Comparison of ENCODE assay signal across 9 mouse cellular contexts in the genomic region with DNA sequence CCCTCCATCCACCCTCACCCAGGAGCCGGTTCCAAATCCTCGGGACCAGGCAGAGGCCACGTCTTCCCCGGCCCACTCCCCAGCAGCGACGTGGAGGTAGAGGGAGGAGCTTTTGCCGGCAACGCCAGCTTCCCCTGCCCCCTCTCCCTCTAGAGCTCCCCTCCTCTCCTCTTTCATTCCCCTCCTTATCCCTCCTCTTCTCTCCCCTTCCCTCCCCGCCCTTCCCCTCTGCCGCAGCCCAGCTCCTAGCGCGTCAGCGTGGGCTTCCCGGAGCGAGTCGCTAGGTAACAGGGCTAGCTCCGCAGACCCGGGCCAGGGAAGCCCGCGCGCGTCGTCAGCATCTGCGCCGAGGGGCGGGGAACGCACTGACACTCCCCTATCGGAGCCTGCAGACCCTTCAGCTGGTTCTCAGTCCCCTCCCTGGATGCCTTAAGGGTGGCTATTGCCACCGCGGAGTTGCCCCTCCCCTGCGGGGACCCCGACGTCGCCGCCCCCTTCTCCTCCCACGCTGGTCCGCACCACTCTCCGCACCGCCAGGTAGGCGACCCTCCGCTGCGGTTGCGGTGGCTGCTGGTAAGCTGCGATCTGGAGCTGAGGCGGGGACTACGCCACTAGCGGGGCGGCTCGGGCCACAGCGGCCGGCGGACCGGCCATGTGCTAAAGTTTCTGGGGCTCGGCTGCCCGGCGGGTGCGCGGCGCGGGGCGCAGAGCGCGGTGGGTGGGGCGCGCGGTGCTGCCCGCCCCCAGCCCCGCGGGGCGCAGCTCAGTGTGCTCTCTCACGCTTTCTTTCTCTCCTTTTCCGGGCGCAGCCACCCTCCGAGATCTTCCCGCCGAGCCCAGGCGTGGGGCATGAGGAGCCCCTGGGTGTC. TPM values are rescaled to one million over a fixed set of nuclear protein-coding genes. Genes with fewer than 3 reads are reported as not detected.
DNase-seq lines count a peak whose midpoint lies in the region; ATAC-seq and TF ChIP-seq lines count a peak whose summit lies in the region.
"Had no signal": no experiment of that assay in that cellular context is flagged by ENCODE, and none has a peak within 500 bp of the region (broad histone marks: within the 10 kb centered on the region; RNA-seq: fewer than 3 reads in every experiment).

No protein-coding gene starts in this region.

- 1% methylated on average over 49 of the region's 77 CpGs for WGBS in hindbrain, embryonic 16.5 days
- under 1% methylated on average over 69 of the region's 77 CpGs for WGBS in limb, embryonic 12.5 days

- peak; percentile 96 for ATAC-seq in hindbrain, embryonic 16.5 days
- peak; percentile 83; the same call in 1 of the 2 replicates for ATAC-seq in limb, embryonic 12.5 days (ENCODE audit: insufficient number of reproducible peaks, insufficient read depth, low FRiP score, low TSS enrichment, low read depth)
- ATAC-seq in megakaryocyte, adult 5-6 weeks (ENCODE audit: poor library complexity, severe bottlenecking), result no peak

- H3K36me3 ChIP-seq in testis, adult 2 months (ENCODE audit: control insufficient read depth, insufficient read depth, low read length), result no peaks in the 10 kb centered on the region
- no peaks in the 10 kb centered on the region for H3K36me3 ChIP-seq in hindbrain, embryonic 16.5 days (ENCODE audit: control insufficient read depth, insufficient read depth, low read length)
- H3K36me3 ChIP-seq in limb, embryonic 12.5 days, result no peaks in the 10 kb centered on the region

- no peaks in the 10 kb centered on the region for H3K27me3 ChIP-seq in testis, adult 2 months (ENCODE audit: control insufficient read depth, insufficient read depth, low read length)
- H3K27me3 ChIP-seq in hindbrain, embryonic 16.5 days (replicated peaks; ENCODE audit: control insufficient read depth, insufficient read depth, low read length), result no peaks in the 10 kb centered on the region
- H3K27me3 ChIP-seq in limb, embryonic 12.5 days, result peaks cover 48% of the 10 kb centered on the region

- no peak for TF ChIP-seq POLR2A in testis, adult 2 months (IDR thresholded peaks at IDR 0.05; ENCODE audit: control insufficient read depth, low read depth, low read length)

- no peaks in the 10 kb centered on the region for H3K9me3 ChIP-seq in hindbrain, embryonic 16.5 days (ENCODE audit: control insufficient read depth, low read length)
- no peaks in the 10 kb centered on the region for H3K9me3 ChIP-seq in limb, embryonic 12.5 days

- no peak for DNase-seq in testis, postnatal 10 days (ENCODE audit: low spot score)
- DNase-seq in embryo, embryonic 11 days, result peak; percentile 83
- DNase-seq in retina, postnatal 1 day, result peak; percentile 91
- no peak for DNase-seq in spleen, postnatal 14 days (ENCODE audit: low spot score in 2 of 2)

- peak overlapping the region; percentile 50 for H3K4me3 ChIP-seq in testis, adult 2 months (ENCODE audit: control insufficient read depth, low read depth, low read length)
- peak overlapping the region; percentile 70 for H3K4me3 ChIP-seq in hindbrain, embryonic 16.5 days (ENCODE audit: low read length)
- H3K4me3 ChIP-seq in limb, embryonic 12.5 days (replicated peaks), result peak overlapping the region; percentile 64
- H3K4me3 ChIP-seq: erythroblast, embryonic 14.5 days had no signal

- no peak for TF ChIP-seq CTCF in testis, adult 2 months (IDR thresholded peaks at IDR 0.05; ENCODE audit: control insufficient read depth, insufficient read depth, insufficient replicate concordance, low read depth, low read length)

- H3K4me1 ChIP-seq in testis, adult 2 months (ENCODE audit: control insufficient read depth, insufficient read depth, low read length), result peaks cover 17% of the 10 kb centered on the region
- H3K4me1 ChIP-seq in hindbrain, embryonic 16.5 days (ENCODE audit: control insufficient read depth, insufficient read depth, low read depth, low read length), result peaks cover 9% of the 10 kb centered on the region
- H3K4me1 ChIP-seq in limb, embryonic 12.5 days (replicated peaks), result peaks cover 18% of the 10 kb centered on the region

- H3K27ac ChIP-seq in testis, adult 2 months (ENCODE audit: control insufficient read depth, insufficient read depth, low read depth, low read length), result no peak overlapping the region
- peak overlapping the region; percentile 81 for H3K27ac ChIP-seq in hindbrain, embryonic 16.5 days (ENCODE audit: low read depth, low read length)
- 0 out of 2 replicates have a peak overlapping the region, but pooled peaks have one; percentile 17 for H3K27ac ChIP-seq in limb, embryonic 12.5 days

- H3K9ac ChIP-seq in hindbrain, embryonic 16.5 days (ENCODE audit: low read depth, low read length), result peak overlapping the region; percentile 82
- H3K9ac ChIP-seq in limb, embryonic 12.5 days (replicated peaks), result peak overlapping the region; percentile 60

- peak overlapping the region; percentile 84 for H3K4me2 ChIP-seq in hindbrain, embryonic 16.5 days (ENCODE audit: low read length)
- peak overlapping the region; percentile 98 for H3K4me2 ChIP-seq in limb, embryonic 12.5 days

RNA-seq across cellular contexts. Expression of gene Tunar, which starts 3.0 kb away (rescaled TPM):
- 0.05 and 0.14 TPM in 2 replicates for polyA plus RNA-seq in testis, adult 2 months (2012; rRNA removed)
- polyA plus RNA-seq in hindbrain, embryonic 16.5 days (2015; fragmentation: Nextera tagmentation; extraction: Ambion mirVana), result 26.3 and 28.6 TPM in 2 replicates
- 0.35 and 0.43 TPM in 2 replicates for polyA plus RNA-seq in limb, embryonic 12.5 days (2016; fragmentation: Nextera tagmentation; extraction: Ambion mirVana)
- not detected in 2 replicates for total RNA-seq in megakaryocyte, adult 5-6 weeks (2015)
- not detected in 2 replicates for total RNA-seq in megakaryocyte, adult 5-6 weeks (2017)
- polyA plus RNA-seq: erythroblast, embryonic 14.5 days had no signal

Comparison
In these comparisons a context has a peak if more than half of its experiments do, and no peak if none do; other contexts are left out.
1. DNase-seq: peak in embryo, embryonic 11 days (single experiment) and retina, postnatal 1 day (single experiment); none in testis, postnatal 10 days (single experiment) and spleen, postnatal 14 days (0 of 2).
2. RNA of gene Tunar, which starts 3.0 kb away (polyA plus RNA-seq): 26.3 to 28.6 TPM in hindbrain, embryonic 16.5 days; 0.35 to 0.43 TPM in limb, embryonic 12.5 days and 0.05 to 0.14 TPM in testis, adult 2 months; every median in the first group is over 10 times any median in the second.
3. Peak in every context shown above with its lines, with median percentiles within 50 percentile points of each other: H3K4me3 ChIP-seq.